Mouse (Mus musculus): ENCODE data around the gene Gas2l2. TPM values are rescaled to one million over a fixed set of nuclear protein-coding genes. Genes with fewer than 3 reads are reported as not detected.

Gene Gas2l2
- polyA plus RNA-seq, 1 experiment from 2014 or later = 0.44 TPM

DNA sequence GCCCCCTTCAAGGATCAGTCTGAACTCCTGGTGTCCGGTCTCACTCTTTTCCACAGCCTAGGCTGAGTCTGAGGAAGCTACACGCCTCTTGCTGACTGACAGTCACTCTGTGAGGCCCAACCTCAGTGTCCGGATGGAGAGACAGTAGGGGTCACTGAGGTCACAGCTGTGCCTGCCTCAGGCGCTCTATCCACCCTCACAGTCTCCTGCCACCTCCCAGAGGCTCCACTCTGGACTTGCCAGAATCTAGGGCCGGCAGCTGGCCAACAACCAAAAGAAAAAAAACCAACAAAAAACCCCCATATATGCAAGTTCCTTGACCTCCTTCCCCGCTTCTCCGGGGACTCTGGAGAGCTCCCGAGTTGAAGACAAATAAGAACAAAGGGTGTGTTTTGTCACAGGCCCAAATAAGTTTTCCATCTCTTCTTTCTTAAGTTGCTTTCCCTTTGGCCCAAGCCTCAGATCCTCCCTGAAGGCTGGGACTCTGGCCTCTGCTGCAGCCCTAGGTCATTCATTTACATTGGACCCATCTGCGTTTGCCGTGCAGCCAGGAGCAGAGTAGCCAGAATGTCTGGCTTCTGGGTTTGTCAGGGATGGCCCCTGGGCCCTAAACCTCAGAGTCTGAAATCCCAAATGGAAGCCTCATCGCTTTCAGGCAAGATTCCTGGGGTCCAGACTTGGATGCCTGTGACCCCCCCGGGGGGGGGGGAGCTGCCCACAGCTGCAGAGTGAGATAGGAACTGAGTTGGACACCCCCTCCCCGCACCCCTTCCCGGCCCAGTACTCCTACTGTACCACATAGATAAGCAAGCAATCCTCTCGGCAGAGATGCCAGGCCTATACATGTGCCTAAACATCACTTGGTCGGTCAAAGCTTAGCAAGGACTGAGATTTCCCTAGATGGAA, 19.0 kb upstream of the Gas2l2 start:
- ATAC-seq = no peak

DNA sequence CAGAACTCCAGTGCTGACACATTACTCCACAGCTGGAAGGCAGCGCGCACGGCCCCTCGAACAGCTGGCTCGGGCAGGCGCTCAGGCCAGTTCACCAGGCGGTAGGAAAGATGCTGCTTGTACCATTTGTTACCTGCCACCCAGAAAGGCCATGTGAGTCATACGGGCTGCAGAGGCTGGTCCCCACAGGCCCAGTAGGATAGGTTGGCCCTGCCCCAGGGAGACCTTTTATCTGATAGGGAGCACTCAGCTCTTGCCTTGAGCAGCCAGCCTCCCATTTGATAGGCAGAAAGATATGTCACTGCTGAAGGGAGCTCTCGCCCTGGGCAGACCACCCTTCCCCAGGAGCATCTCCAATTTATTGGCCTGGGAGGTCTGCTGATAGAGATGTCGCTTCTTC, 18.4 kb upstream of the Gas2l2 start:
- H3K27ac ChIP-seq (ENCODE audit: low read length) = no peak overlapping the region
- peaks cover 10% of the 10 kb centered on the region; the same call in 1 of the 2 replicates for H3K4me1 ChIP-seq (ENCODE audit: control insufficient read depth, insufficient read depth, low read length)
- H3K27me3 ChIP-seq (ENCODE audit: control insufficient read depth, insufficient read depth, low read depth, low read length) = peaks cover 30% of the 10 kb centered on the region
- H3K4me2 ChIP-seq (ENCODE audit: low read length) = no peak overlapping the region
- no peak overlapping the region for H3K4me3 ChIP-seq (ENCODE audit: low read depth, low read length)
- no peaks in the 10 kb centered on the region for H3K36me3 ChIP-seq (ENCODE audit: control insufficient read depth, insufficient read depth, low read length)
- 85% methylated on average over 10 of the region's 10 CpGs for WGBS
- no peak for ATAC-seq
- H3K9ac ChIP-seq (ENCODE audit: low read depth, low read length) = no peak overlapping the region
- H3K9me3 ChIP-seq (replicated peaks; ENCODE audit: control insufficient read depth, low read length, poor library complexity, severe bottlenecking) = no peaks in the 10 kb centered on the region

More for the DNA sequence above, 19.0 kb upstream of the Gas2l2 start:
- Histone ChIP-seq H3K9me3 (replicated peaks; ENCODE audit: control insufficient read depth, low read length, poor library complexity, severe bottlenecking) (no peaks in the 10 kb centered on the region), H3K9ac (ENCODE audit: low read depth, low read length) (no peak overlapping the region), H3K4me2 (ENCODE audit: low read length) (no peak overlapping the region), H3K4me1 (ENCODE audit: control insufficient read depth, insufficient read depth, low read length) (peaks cover 8% of the 10 kb centered on the region; the same call in 1 of the 2 replicates), H3K4me3 (ENCODE audit: low read depth, low read length) (no peak overlapping the region), H3K27me3 (ENCODE audit: control insufficient read depth, insufficient read depth, low read depth, low read length) (peaks cover 27% of the 10 kb centered on the region), H3K36me3 (ENCODE audit: control insufficient read depth, insufficient read depth, low read length) (no peaks in the 10 kb centered on the region), H3K27ac (ENCODE audit: low read length) (no peak overlapping the region)
- 50% methylated on average over 16 of the region's 16 CpGs for WGBS

DNA sequence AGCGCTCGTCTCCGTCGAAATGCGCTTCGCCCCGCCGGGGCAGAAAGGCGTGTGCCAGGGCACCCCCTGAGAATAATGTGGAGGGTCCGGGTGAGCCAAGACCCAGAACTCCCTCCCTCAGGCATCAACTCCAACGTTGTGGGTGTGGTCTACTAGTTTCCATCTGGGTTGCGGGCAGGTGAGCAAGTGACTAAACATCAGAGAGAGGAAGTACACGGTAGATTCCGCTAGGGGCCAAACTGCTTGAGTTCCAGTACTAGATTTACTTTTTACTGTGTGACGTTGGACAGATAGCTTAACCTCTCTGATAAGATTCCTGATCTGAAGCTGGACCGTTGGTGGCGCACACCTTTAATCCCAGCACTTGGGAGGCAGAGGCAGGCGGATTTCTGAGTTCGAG, 15.7 kb upstream of the Gas2l2 start:
- Histone ChIP-seq H3K36me3 (ENCODE audit: control insufficient read depth, insufficient read depth, low read length) (no peaks in the 10 kb centered on the region), H3K4me2 (ENCODE audit: low read length) (peak overlapping the region; percentile 37), H3K27me3 (ENCODE audit: control insufficient read depth, insufficient read depth, low read depth, low read length) (peaks cover 43% of the 10 kb centered on the region), H3K9ac (ENCODE audit: low read depth, low read length) (0 out of 2 replicates have a peak overlapping the region, but pooled peaks have one; percentile 31), H3K27ac (ENCODE audit: low read length) (no peak overlapping the region), H3K9me3 (replicated peaks; ENCODE audit: control insufficient read depth, low read length, poor library complexity, severe bottlenecking) (no peaks in the 10 kb centered on the region), H3K4me1 (ENCODE audit: control insufficient read depth, insufficient read depth, low read length) (peaks cover 12% of the 10 kb centered on the region; the same call in 1 of the 2 replicates), H3K4me3 (ENCODE audit: low read depth, low read length) (peak overlapping the region; percentile 19)
- WGBS = 33% methylated on average over 19 of the region's 19 CpGs
- no peak for ATAC-seq

DNA sequence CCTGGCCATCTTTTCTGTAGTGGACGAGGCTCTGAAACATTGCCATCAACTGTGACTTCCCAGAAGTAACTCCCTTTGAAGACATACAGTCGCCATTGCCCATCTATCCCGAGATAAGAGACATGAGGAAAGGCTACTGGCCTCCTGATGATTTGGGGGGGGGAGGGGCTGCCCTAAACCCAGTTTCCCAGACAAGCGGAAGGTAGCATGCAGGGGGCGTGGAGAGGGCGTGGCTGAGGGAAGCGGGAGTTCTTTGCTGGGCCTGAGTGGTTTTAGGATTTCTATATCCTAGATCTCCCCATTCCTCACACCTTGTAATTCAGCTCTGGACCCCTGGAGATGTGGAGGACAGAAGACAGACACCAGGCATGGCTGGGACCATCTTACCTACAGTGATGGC, 14.6 kb upstream of the Gas2l2 start:
- Histone ChIP-seq H3K9me3 (replicated peaks; ENCODE audit: control insufficient read depth, low read length, poor library complexity, severe bottlenecking) (no peaks in the 10 kb centered on the region), H3K9ac (ENCODE audit: low read depth, low read length) (no peak overlapping the region), H3K4me3 (ENCODE audit: low read depth, low read length) (no peak overlapping the region), H3K27ac (ENCODE audit: low read length) (no peak overlapping the region), H3K4me1 (ENCODE audit: control insufficient read depth, insufficient read depth, low read length) (peaks cover 11% of the 10 kb centered on the region; the same call in 1 of the 2 replicates), H3K36me3 (ENCODE audit: control insufficient read depth, insufficient read depth, low read length) (no peaks in the 10 kb centered on the region), H3K4me2 (ENCODE audit: low read length) (no peak overlapping the region), H3K27me3 (ENCODE audit: control insufficient read depth, insufficient read depth, low read depth, low read length) (peaks cover 43% of the 10 kb centered on the region)
- ATAC-seq = no peak
- WGBS = 13% methylated on average over 7 of the region's 7 CpGs

DNA sequence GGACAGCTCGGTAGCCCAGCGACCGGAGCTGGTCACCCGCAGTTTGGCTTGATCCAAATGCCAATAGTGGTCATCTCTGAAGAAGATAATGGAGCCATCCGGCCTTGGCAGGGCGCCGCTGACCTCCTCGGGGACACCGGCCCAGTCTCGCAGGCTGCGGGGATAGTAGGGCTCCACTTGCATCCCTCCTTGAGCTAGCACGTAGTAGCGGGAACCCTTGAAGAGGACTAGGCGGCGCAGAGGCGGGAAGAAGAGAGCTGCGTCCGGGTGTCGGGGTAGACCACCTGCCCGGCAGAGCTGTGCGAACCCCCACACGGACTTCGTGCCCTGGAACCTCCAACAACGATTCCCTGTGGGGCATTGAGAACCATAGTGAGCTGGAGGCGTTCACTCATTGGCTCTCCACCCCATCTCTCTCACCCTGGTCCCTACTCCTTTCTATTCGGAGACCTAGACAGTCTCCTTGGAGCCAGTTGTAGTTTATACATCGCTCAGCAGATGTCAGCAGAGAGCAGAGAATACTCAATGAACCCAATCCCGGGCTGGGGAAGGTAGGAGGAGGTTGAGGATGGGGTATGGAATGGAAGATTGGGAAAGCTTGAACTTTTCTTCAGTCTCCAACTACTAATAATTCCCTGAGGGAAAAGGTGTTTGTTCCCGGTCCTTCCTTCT, 13.5 kb upstream of the Gas2l2 start:
- H3K4me1 ChIP-seq (ENCODE audit: control insufficient read depth, insufficient read depth, low read length) = peaks cover 10% of the 10 kb centered on the region; the same call in 1 of the 2 replicates
- H3K4me3 ChIP-seq (ENCODE audit: low read depth, low read length) = peak overlapping the region; percentile 20
- peaks cover 43% of the 10 kb centered on the region for H3K27me3 ChIP-seq (ENCODE audit: control insufficient read depth, insufficient read depth, low read depth, low read length)
- H3K9ac ChIP-seq (ENCODE audit: low read depth, low read length) = peak overlapping the region; percentile 46; the same call in 1 of the 2 replicates
- no peaks in the 10 kb centered on the region for H3K9me3 ChIP-seq (replicated peaks; ENCODE audit: control insufficient read depth, low read length, poor library complexity, severe bottlenecking)
- 15% methylated on average over 29 of the region's 29 CpGs for WGBS
- peak overlapping the region; percentile 53 for H3K4me2 ChIP-seq (ENCODE audit: low read length)
- H3K36me3 ChIP-seq (ENCODE audit: control insufficient read depth, insufficient read depth, low read length) = no peaks in the 10 kb centered on the region
- H3K27ac ChIP-seq (ENCODE audit: low read length) = no peak overlapping the region
- peak; percentile 25; the same call in 1 of the 2 replicates for ATAC-seq

DNA sequence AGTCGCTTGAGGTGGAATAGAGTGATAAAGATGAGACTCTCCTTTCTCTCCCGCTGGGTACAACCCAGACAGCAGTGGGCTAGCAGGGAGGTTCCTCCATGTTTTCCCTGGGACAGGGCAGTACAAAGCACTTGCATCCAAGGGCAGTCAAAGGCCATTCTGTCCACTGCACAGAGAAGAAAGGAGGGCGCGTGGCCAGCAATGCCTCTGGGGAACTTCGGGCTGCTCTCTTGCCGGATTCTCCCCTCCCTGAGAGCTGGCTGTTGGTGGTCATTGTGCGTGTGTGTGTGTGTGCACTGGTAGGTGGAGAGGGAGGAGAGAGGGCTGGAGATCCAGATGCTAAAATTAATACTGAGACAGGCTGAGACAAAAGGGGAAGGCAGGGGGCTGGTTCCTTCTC, 12.0 kb upstream of the Gas2l2 start:
- Histone ChIP-seq H3K36me3 (ENCODE audit: control insufficient read depth, insufficient read depth, low read length) (no peaks in the 10 kb centered on the region), H3K4me3 (ENCODE audit: low read depth, low read length) (no peak overlapping the region), H3K27ac (ENCODE audit: low read length) (no peak overlapping the region), H3K9ac (ENCODE audit: low read depth, low read length) (no peak overlapping the region), H3K9me3 (replicated peaks; ENCODE audit: control insufficient read depth, low read length, poor library complexity, severe bottlenecking) (no peaks in the 10 kb centered on the region), H3K4me2 (ENCODE audit: low read length) (no peak overlapping the region), H3K4me1 (ENCODE audit: control insufficient read depth, insufficient read depth, low read length) (peaks cover 10% of the 10 kb centered on the region; the same call in 1 of the 2 replicates), H3K27me3 (ENCODE audit: control insufficient read depth, insufficient read depth, low read depth, low read length) (peaks cover 43% of the 10 kb centered on the region)
- WGBS = 41% methylated on average over 7 of the region's 7 CpGs
- no peak for ATAC-seq

DNA sequence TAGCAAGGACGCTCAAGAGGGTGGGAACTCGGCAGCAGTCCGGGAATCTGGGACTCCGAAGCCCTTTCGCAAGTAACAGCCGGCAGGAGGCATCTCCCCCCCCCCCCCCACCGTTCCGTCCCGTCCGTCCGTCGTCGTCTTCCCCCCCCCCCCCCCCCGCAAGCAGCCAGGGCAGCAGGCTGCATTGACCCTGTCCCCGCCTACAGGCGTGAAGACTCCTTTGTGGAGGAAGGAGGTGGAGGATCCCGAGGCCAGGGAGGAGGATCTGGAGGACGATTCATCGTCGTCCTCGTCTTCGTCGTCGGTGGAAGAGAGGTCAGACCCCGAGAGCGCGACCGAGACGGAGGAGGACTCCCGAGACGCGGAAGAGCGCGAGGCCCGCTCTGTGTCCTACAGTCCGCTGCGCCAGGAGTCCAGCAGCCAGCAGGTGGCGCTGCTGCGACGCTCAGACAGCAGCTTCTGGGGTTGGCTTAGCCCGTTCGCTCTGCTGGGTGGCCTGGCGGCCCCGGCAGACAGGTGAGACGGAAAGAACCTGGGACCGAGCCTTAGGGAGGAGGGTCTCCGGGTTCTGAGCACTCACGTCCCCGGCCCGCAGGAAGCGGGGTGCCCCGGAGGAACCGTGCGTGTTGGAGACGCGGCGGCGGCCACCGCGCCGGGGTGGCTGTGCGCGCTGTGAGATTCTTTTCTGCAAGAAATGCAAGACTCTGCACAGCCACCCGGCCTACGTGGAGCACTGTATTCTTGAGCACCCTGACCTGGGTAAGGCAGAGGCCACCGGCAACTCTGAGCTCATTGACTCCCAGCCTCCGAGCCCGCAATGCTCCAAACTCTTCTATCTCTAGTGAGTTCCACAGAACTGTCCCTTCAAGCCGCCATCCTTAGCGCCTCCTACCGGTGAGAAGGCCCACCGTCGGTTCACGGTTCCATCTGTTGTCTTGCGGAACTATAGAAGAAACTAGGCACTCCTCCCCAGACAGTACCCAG, 11.1 kb upstream of the Gas2l2 start:
- Histone ChIP-seq H3K36me3 (ENCODE audit: control insufficient read depth, insufficient read depth, low read length) (no peaks in the 10 kb centered on the region), H3K4me2 (ENCODE audit: low read length) (peak overlapping the region; percentile 87), H3K27ac (ENCODE audit: low read length) (0 out of 2 replicates have a peak overlapping the region, but pooled peaks have one; percentile 42), H3K4me1 (ENCODE audit: control insufficient read depth, insufficient read depth, low read length) (peaks cover 10% of the 10 kb centered on the region; the same call in 1 of the 2 replicates), H3K27me3 (ENCODE audit: control insufficient read depth, insufficient read depth, low read depth, low read length) (peaks cover 40% of the 10 kb centered on the region), H3K4me3 (ENCODE audit: low read depth, low read length) (peak overlapping the region; percentile 65), H3K9ac (ENCODE audit: low read depth, low read length) (peak overlapping the region; percentile 70), H3K9me3 (replicated peaks; ENCODE audit: control insufficient read depth, low read length, poor library complexity, severe bottlenecking) (no peaks in the 10 kb centered on the region)
- peak; percentile 94 for ATAC-seq
- under 1% methylated on average over 63 of the region's 75 CpGs for WGBS

DNA sequence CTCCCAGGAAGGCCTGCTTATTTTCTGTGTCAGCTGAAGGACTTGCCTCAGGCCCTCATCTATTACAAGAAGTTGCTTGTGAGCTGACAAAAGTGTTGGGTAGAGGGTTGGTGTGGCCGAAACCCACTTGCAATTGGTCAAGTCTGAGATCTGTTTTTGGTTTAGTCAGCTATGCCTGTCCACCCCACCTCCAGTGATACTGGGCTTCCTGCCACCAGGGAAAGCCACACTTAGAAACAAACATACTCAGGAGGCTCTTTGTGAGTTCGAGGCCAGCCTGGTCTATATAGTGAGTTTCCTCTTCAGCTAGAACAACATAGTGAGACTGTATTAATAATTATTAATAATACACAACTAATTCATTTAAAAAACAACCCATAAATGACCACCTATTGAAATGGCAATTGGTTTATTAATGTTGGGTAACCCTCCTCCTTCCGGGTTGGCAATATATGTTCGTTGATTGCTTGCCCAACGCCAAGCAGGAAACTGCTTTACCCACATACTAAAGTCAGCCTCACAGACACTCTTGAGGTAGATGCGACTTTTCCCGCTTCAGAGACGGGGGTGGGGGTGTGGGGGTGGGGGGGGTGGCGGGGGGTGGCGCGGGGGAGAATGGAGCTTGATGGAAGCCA, 10.3 kb upstream of the Gas2l2 start:
- H3K9me3 ChIP-seq (replicated peaks; ENCODE audit: control insufficient read depth, low read length, poor library complexity, severe bottlenecking) = no peaks in the 10 kb centered on the region
- 34% methylated on average over 11 of the region's 11 CpGs for WGBS
- peak overlapping the region; percentile 87 for H3K4me2 ChIP-seq (ENCODE audit: low read length)
- peaks cover 32% of the 10 kb centered on the region for H3K27me3 ChIP-seq (ENCODE audit: control insufficient read depth, insufficient read depth, low read depth, low read length)
- H3K9ac ChIP-seq (ENCODE audit: low read depth, low read length) = peak overlapping the region; percentile 70; the same call in 1 of the 2 replicates
- ATAC-seq = no peak
- peaks cover 6% of the 10 kb centered on the region; the same call in 1 of the 2 replicates for H3K4me1 ChIP-seq (ENCODE audit: control insufficient read depth, insufficient read depth, low read length)
- no peak overlapping the region for H3K27ac ChIP-seq (ENCODE audit: low read length)
- H3K4me3 ChIP-seq (ENCODE audit: low read depth, low read length) = peak overlapping the region; percentile 65
- H3K36me3 ChIP-seq (ENCODE audit: control insufficient read depth, insufficient read depth, low read length) = no peaks in the 10 kb centered on the region

Data from midbrain, embryonic 16.5 days (tissue).